Mouse (Mus musculus) heart, adult 11 months (tissue): ENCODE data around the gene Vps72.
A peak's percentile ranks its signal among the peaks of the same experiment; 100 is the strongest.
"Not testable (repeated sequence)": the region's sequence is repeated elsewhere in the genome, so short reads cannot be mapped to it uniquely, and the experiment has no call there.

Experiments used
- DNase-seq: peaks from one replicate; pipeline ENCODE4 v3.0.0; 2022

The Vps72 gene

GRCm38 (mm10) chr3:95110911-95111726, at the start of gene Vps72:
TSS of gene Vps72 (plus strand) at chr3:95111022.
- peak; percentile 99 for DNase-seq

GRCm38 (mm10) chr3:95063741-95064140, 47.1 kb upstream of the Vps72 start:
- DNase-seq = peak; percentile 82

GRCm38 (mm10) chr3:95065553-95065952, 45.3 kb upstream of the Vps72 start:
- DNase-seq = no peak

GRCm38 (mm10) chr3:95066095-95066494, 44.7 kb upstream of the Vps72 start:
- no peak for DNase-seq

- DNase-seq = peak; percentile 95
Observed at GRCm38 (mm10) chr3:95066570-95066969, 44.3 kb upstream of the Vps72 start.

GRCm38 (mm10) chr3:95071606-95072005, 39.2 kb upstream of the Vps72 start:
- peak; percentile 37 for DNase-seq

- DNase-seq = no peak
Observed at GRCm38 (mm10) chr3:95088071-95088470, 22.8 kb upstream of the Vps72 start.

- DNase-seq = peak; percentile 76
Observed at GRCm38 (mm10) chr3:95100854-95101253, 10.0 kb upstream of the Vps72 start.

- DNase-seq = peak; percentile 75
Observed at GRCm38 (mm10) chr3:95105121-95105520, 5.7 kb upstream of the Vps72 start.

- DNase-seq = no peak
Observed at GRCm38 (mm10) chr3:95105586-95106337, 5.1 kb upstream of the Vps72 start.

- peak; percentile 100 for DNase-seq
Observed at GRCm38 (mm10) chr3:95106338-95107117, 4.3 kb upstream of the Vps72 start, which contains the start of gene Pip5k1a. TSS of gene Pip5k1a (minus strand) at chr3:95106930.

- DNase-seq = not testable (repeated sequence)
Observed at GRCm38 (mm10) chr3:95107308-95107707, 3.5 kb upstream of the Vps72 start.

- peak; percentile 49 for DNase-seq
Observed at GRCm38 (mm10) chr3:95107898-95108297, 2.9 kb upstream of the Vps72 start.

- DNase-seq = peak; percentile 87
Observed at GRCm38 (mm10) chr3:95112760-95113159, 1.9 kb downstream of the Vps72 start.

GRCm38 (mm10) chr3:95117751-95118150, 6.9 kb downstream of the Vps72 start:
- no peak for DNase-seq

- peak; percentile 88 for DNase-seq
Observed at GRCm38 (mm10) chr3:95121580-95121979, 10.8 kb downstream of the Vps72 start.

- DNase-seq = peak; percentile 91
Observed at GRCm38 (mm10) chr3:95124246-95124645, 13.4 kb downstream of the Vps72 start, which contains the start of gene Tmod4. TSS of gene Tmod4 (plus strand) at chr3:95124476.

- peak; percentile 94 for DNase-seq
Observed at GRCm38 (mm10) chr3:95124972-95125371, 14.2 kb downstream of the Vps72 start.

- DNase-seq = peak; percentile 96
Observed at GRCm38 (mm10) chr3:95129226-95129651, 18.4 kb downstream of the Vps72 start.

GRCm38 (mm10) chr3:95130081-95130480, 19.3 kb downstream of the Vps72 start:
- DNase-seq = no peak

- DNase-seq = not testable (repeated sequence)
Observed at GRCm38 (mm10) chr3:95132389-95132788, 21.6 kb downstream of the Vps72 start.

- peak; percentile 90 for DNase-seq
Observed at GRCm38 (mm10) chr3:95133176-95133575, 22.4 kb downstream of the Vps72 start.

- peak; percentile 99 for DNase-seq
Observed at GRCm38 (mm10) chr3:95133680-95134101, 22.9 kb downstream of the Vps72 start, which contains the start of the genes Scnm1 and Lysmd1. TSS of gene Scnm1 (minus strand) at chr3:95134011. TSS of gene Lysmd1 (plus strand) at chr3:95134088.
